Mouse (Mus musculus) kidney, embryonic 16.5 days (tissue): Measurements from ENCODE around the gene Rhox3f. TPM values are rescaled to one million over a fixed set of nuclear protein-coding genes. Genes with fewer than 3 reads are reported as not detected.
"Not testable (repeated sequence)": the region's sequence is repeated elsewhere in the genome, so short reads cannot be mapped to it uniquely, and the experiment has no call there.

Experiments
- ATAC-seq: fragments of 200-750 bp; cut with Nextera tagmentation; 2 replicates; pipeline ENCODE4 v1.8.0; 2017; ENCODE audit warnings: moderate TSS enrichment; ENCODE audit not compliant: low FRiP score, low TSS enrichment
- H3K27ac ChIP-seq: fragments of 300-500 bp; sonication (generic); 2 replicates; pipeline ENCODE4 v1.5.1; 2014; ENCODE audit warnings: low read length
- H3K27me3 ChIP-seq: fragments of 300-500 bp; sonication (generic); 2 replicates; pipeline ENCODE4 v1.6.1; 2014; ENCODE audit warnings: low read length, control low read depth, mixed read lengths; ENCODE audit not compliant: insufficient read depth
- H3K36me3 ChIP-seq: fragments of 300-500 bp; sonication (generic); 2 replicates; pipeline ENCODE4 v1.6.1; 2014; ENCODE audit warnings: low read length, control low read depth, mixed read lengths; ENCODE audit not compliant: insufficient read depth
- H3K4me1 ChIP-seq: fragments of 300-500 bp; sonication (generic); 2 replicates; pipeline ENCODE4 v1.6.1; 2014; ENCODE audit warnings: low read length, control low read depth, mixed read lengths; ENCODE audit not compliant: insufficient read depth
- H3K4me2 ChIP-seq: fragments of 300-500 bp; sonication (generic); replicated peaks from 2 replicates; pipeline ENCODE4 v1.6.1; 2014; ENCODE audit warnings: low read depth, low read length
- H3K4me3 ChIP-seq: fragments of 300-500 bp; sonication (generic); 2 replicates; pipeline ENCODE4 v1.5.1; 2014; ENCODE audit warnings: mild to moderate bottlenecking, low read length
- H3K9ac ChIP-seq: fragments of 300-500 bp; sonication (generic); replicated peaks from 2 replicates; pipeline ENCODE4 v1.6.1; 2014; ENCODE audit warnings: low read length
- H3K9me3 ChIP-seq: fragments of 300-500 bp; sonication (generic); 2 replicates; pipeline ENCODE4 v1.6.1; 2016; ENCODE audit warnings: low read length, control low read depth
- WGBS: fragments of 180-500 bp; shearing (Covaris S2); extraction: QIAGEN DNeasy Blood & Tissue Kit; methylation state at CpG from one replicate; pipeline ENCODE4 v1.1.7; 2014; 5-methylcytosine and 5-hydroxymethylcytosine counted together
- polyA plus RNA-seq: library from polyadenylated mRNA; unstranded; fragments of >200 nt; fragmentation: Nextera tagmentation; extraction: Ambion mirVana; gene quantifications from 2 replicates; pipeline ENCODE4 v1.2.1, GENCODE M21; 2015

Rhox3f gene
- polyA plus RNA-seq, result not detected in 2 replicates

- H3K27ac ChIP-seq, H3K4me3 ChIP-seq, H3K9ac ChIP-seq, H3K9me3 ChIP-seq, ATAC-seq, H3K4me1 ChIP-seq, H3K27me3 ChIP-seq, H3K36me3 ChIP-seq, H3K4me2 ChIP-seq: not testable (repeated sequence)
Measured at GRCm38 (mm10) chrX:37580692-37581091, at the start of gene Rhox3f. Gene Rhox3f, plus strand, starts transcription at chrX:37580992.

GRCm38 (mm10) chrX:37541719-37542118 lies 39.1 kb upstream of the Rhox3f start, which contains the start of gene Rhox3e:
Gene Rhox3e, plus strand, starts transcription at chrX:37542019.
- not testable (repeated sequence) for H3K27ac ChIP-seq, H3K4me1 ChIP-seq, H3K9me3 ChIP-seq, H3K27me3 ChIP-seq, H3K36me3 ChIP-seq, H3K4me2 ChIP-seq, ATAC-seq, H3K4me3 ChIP-seq, H3K9ac ChIP-seq
- WGBS, result 100% methylated on average over 1 of the region's 4 CpGs

GRCm38 (mm10) chrX:37557112-37557511 lies 23.7 kb upstream of the Rhox3f start, which contains the start of gene Rhox4e:
Gene Rhox4e, plus strand, starts transcription at chrX:37557412.
- not testable (repeated sequence) for ATAC-seq

GRCm38 (mm10) chrX:37571105-37571504 lies 9.7 kb upstream of the Rhox3f start, which contains the start of gene Rhox2f:
Gene Rhox2f, plus strand, starts transcription at chrX:37571405.
- ATAC-seq, H3K36me3 ChIP-seq, H3K9me3 ChIP-seq: not testable (repeated sequence)

More at GRCm38 (mm10) chrX:37557112-37557511, 23.7 kb upstream of the Rhox3f start, which contains the start of gene Rhox4e:
- H3K9ac ChIP-seq, H3K4me1 ChIP-seq, H3K36me3 ChIP-seq, H3K9me3 ChIP-seq, H3K4me2 ChIP-seq, H3K4me3 ChIP-seq, H3K27me3 ChIP-seq, H3K27ac ChIP-seq: not testable (repeated sequence)
- 83% methylated on average over 9 of the region's 18 CpGs for WGBS

GRCm38 (mm10) chrX:37572638-37573037 lies 8.2 kb upstream of the Rhox3f start:
- H3K4me3 ChIP-seq, H3K27ac ChIP-seq, H3K9ac ChIP-seq, H3K27me3 ChIP-seq, H3K4me2 ChIP-seq, H3K36me3 ChIP-seq, H3K9me3 ChIP-seq, H3K4me1 ChIP-seq, ATAC-seq: not testable (repeated sequence)
- WGBS, result 25% methylated on average over 2 of the region's 2 CpGs

More at GRCm38 (mm10) chrX:37571105-37571504, 9.7 kb upstream of the Rhox3f start, which contains the start of gene Rhox2f:
- not testable (repeated sequence) for H3K4me2 ChIP-seq, H3K4me3 ChIP-seq, H3K27ac ChIP-seq, H3K27me3 ChIP-seq, H3K4me1 ChIP-seq, H3K9ac ChIP-seq
- WGBS, result 97% methylated on average over 6 of the region's 8 CpGs

GRCm38 (mm10) chrX:37607604-37608003 lies 26.8 kb downstream of the Rhox3f start, which contains the start of gene Rhox4f:
Gene Rhox4f, minus strand, starts transcription at chrX:37607704.
- not testable (repeated sequence) for H3K4me1 ChIP-seq, H3K27ac ChIP-seq, H3K4me2 ChIP-seq, H3K36me3 ChIP-seq, H3K9ac ChIP-seq, H3K9me3 ChIP-seq, ATAC-seq, H3K27me3 ChIP-seq, H3K4me3 ChIP-seq
- WGBS, result 95% methylated on average over 15 of the region's 19 CpGs

GRCm38 (mm10) chrX:37628512-37628911 lies 47.7 kb downstream of the Rhox3f start, which contains the start of gene Rhox3g:
Gene Rhox3g, minus strand, starts transcription at chrX:37628612.
- ATAC-seq, H3K27me3 ChIP-seq, H3K9ac ChIP-seq, H3K27ac ChIP-seq, H3K4me2 ChIP-seq, H3K36me3 ChIP-seq, H3K4me3 ChIP-seq, H3K4me1 ChIP-seq, H3K9me3 ChIP-seq: not testable (repeated sequence)
- 91% methylated on average over 2 of the region's 2 CpGs for WGBS

Other genes starting within 250 kb of the Rhox3f start
- gene Rhox3a2, start 201.0 kb upstream of the Rhox3f start, polyA plus RNA-seq, result not detected in 2 replicates
- not detected in 2 replicates for gene Rhox4a2, start 190.1 kb upstream of the Rhox3f start, polyA plus RNA-seq
- gene Rhox2b, start 168.9 kb upstream of the Rhox3f start, polyA plus RNA-seq, result not detected in 2 replicates
- not detected in 2 replicates for gene Rhox4b, start 148.5 kb upstream of the Rhox3f start, polyA plus RNA-seq
- not detected in 2 replicates for gene Rhox2c, start 127.3 kb upstream of the Rhox3f start, polyA plus RNA-seq
- not detected in 2 replicates for gene Rhox3c, start 122.4 kb upstream of the Rhox3f start, polyA plus RNA-seq
- not detected in 2 replicates for gene Rhox4c, start 100.7 kb upstream of the Rhox3f start, polyA plus RNA-seq
- not detected in 2 replicates for gene Rhox2d, start 87.6 kb upstream of the Rhox3f start, polyA plus RNA-seq
- not detected in 2 replicates for gene Rhox4d, start 66.6 kb upstream of the Rhox3f start, polyA plus RNA-seq
- gene Rhox2e, start 50.5 kb upstream of the Rhox3f start, polyA plus RNA-seq, result not detected in 2 replicates
- gene Rhox3e, start 39.0 kb upstream of the Rhox3f start, polyA plus RNA-seq, result not detected in 2 replicates
- not detected in 2 replicates for gene Rhox4e, start 23.6 kb upstream of the Rhox3f start, polyA plus RNA-seq
- gene Rhox2f, start 9.6 kb upstream of the Rhox3f start, polyA plus RNA-seq, result not detected in 2 replicates
- gene Rhox4f, start 26.7 kb downstream of the Rhox3f start, polyA plus RNA-seq, result not detected in 2 replicates
- gene Rhox3g, start 47.6 kb downstream of the Rhox3f start, polyA plus RNA-seq, result not detected in 2 replicates
- not detected in 2 replicates for gene Rhox2g, start 62.5 kb downstream of the Rhox3f start, polyA plus RNA-seq
- not detected in 2 replicates for gene Rhox4g, start 70.3 kb downstream of the Rhox3f start, polyA plus RNA-seq
- not detected in 2 replicates for gene Rhox3h, start 87.8 kb downstream of the Rhox3f start, polyA plus RNA-seq
- not detected in 2 replicates for gene Rhox2h, start 92.3 kb downstream of the Rhox3f start, polyA plus RNA-seq
- 0.90 and 1.6 TPM in 2 replicates for gene Rhox5, start 223.8 kb downstream of the Rhox3f start, polyA plus RNA-seq
- not detected in 2 replicates for gene Rhox6, start 245.9 kb downstream of the Rhox3f start, polyA plus RNA-seq